Mouse (Mus musculus): ENCODE data around the gene Pard6a.

The Pard6a gene

GRCm38 (mm10) chr8:105702001-105702401 is 1.1 kb downstream of the Pard6a start:
- no peak for DNase-seq

GRCm38 (mm10) chr8:105702731-105703415 is 1.9 kb downstream of the Pard6a start:
- no peak for DNase-seq

GRCm38 (mm10) chr8:105704146-105704812 is 3.3 kb downstream of the Pard6a start:
- no peak for DNase-seq

GRCm38 (mm10) chr8:105704955-105705354 is 4.0 kb downstream of the Pard6a start:
- no peak for DNase-seq

- no peak for DNase-seq
Measured at GRCm38 (mm10) chr8:105706426-105706825, 5.5 kb downstream of the Pard6a start.

- DNase-seq, result peak; percentile 89
Measured at GRCm38 (mm10) chr8:105707498-105708403, 6.8 kb downstream of the Pard6a start, which contains the start of the genes 4933405L10Rik and Enkd1. Gene 4933405L10Rik (plus strand): TSS chr8:105707655. Gene Enkd1 (minus strand): TSS chr8:105708210.

- DNase-seq, result no peak
Measured at GRCm38 (mm10) chr8:105708675-105709074, 7.7 kb downstream of the Pard6a start.

GRCm38 (mm10) chr8:105709317-105709716 is 8.4 kb downstream of the Pard6a start:
- no peak for DNase-seq

GRCm38 (mm10) chr8:105712286-105712685 is 11.3 kb downstream of the Pard6a start:
- no peak for DNase-seq

- peak; percentile 72 for DNase-seq
Measured at GRCm38 (mm10) chr8:105714139-105714538, 13.2 kb downstream of the Pard6a start.

GRCm38 (mm10) chr8:105715042-105715441 is 14.1 kb downstream of the Pard6a start:
- no peak for DNase-seq

- DNase-seq, result no peak
Measured at GRCm38 (mm10) chr8:105716302-105716945, 15.5 kb downstream of the Pard6a start.

GRCm38 (mm10) chr8:105719637-105720036 is 18.7 kb downstream of the Pard6a start:
- no peak for DNase-seq

- DNase-seq, result no peak
Measured at GRCm38 (mm10) chr8:105722861-105723260, 21.9 kb downstream of the Pard6a start.

GRCm38 (mm10) chr8:105725726-105726125 is 24.8 kb downstream of the Pard6a start:
- no peak for DNase-seq

- peak; percentile 79 for DNase-seq
Measured at GRCm38 (mm10) chr8:105727397-105728124, 26.6 kb downstream of the Pard6a start.

GRCm38 (mm10) chr8:105732186-105732585 is 31.2 kb downstream of the Pard6a start:
- no peak for DNase-seq

- no peak for DNase-seq
Measured at GRCm38 (mm10) chr8:105739216-105739615, 38.3 kb downstream of the Pard6a start.

- DNase-seq, result no peak
Measured at GRCm38 (mm10) chr8:105743301-105743700, 42.4 kb downstream of the Pard6a start.

- peak; percentile 82 for DNase-seq
Measured at GRCm38 (mm10) chr8:105750606-105751005, 49.7 kb downstream of the Pard6a start.

Data from kidney, adult 11 months (tissue).